Mouse (Mus musculus) lung, postnatal 14 days (tissue): Measurements from ENCODE around the gene Pibf1.

ENCODE experiments used
- DNase-seq: peaks from one replicate; pipeline ENCODE4 v3.0.0; 2021

Pibf1 gene

GRCm38 (mm10) chr14:99274056-99274455 lies 174.8 kb downstream of the Pibf1 start:
- DNase-seq: no peak

GRCm38 (mm10) chr14:99275827-99276226 lies 176.6 kb downstream of the Pibf1 start:
- DNase-seq: no peak

GRCm38 (mm10) chr14:99278312-99278711 lies 179.1 kb downstream of the Pibf1 start:
- DNase-seq: no peak

DNA sequence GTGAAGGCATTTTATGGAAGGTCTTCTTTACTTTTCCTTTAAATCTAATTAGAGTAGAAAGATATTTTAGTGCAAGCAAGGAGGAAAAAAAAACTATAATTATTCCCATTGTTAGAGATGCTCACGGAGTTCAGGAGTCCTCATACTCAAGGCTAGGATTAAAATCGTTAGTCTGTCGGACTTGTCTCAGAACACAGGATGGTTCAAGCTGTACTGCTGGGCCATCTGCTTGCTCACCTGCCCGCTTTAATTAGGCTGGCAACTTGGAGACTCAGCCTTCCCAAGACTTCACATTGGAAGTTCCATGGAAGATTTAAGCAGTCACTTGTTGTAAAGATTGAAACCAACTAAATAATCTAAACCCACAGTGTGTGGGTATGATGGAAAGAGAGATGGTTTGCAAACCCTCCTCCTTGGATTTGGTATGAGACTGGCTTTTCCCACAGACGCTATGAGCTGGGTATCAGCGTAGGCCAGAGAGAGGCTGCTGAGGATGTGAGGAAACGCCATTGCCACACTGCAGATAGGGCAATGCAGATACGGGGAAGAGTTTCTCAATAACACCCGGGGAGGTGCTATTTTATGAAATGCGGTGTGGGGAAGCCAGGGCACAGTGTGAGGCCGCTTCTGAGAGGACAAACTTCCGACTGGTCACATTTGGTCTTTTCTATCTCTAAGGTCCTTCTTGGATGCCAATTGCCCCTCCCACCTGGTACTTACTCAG lies 179.7 kb downstream of the Pibf1 start:
- no peak for DNase-seq

DNA sequence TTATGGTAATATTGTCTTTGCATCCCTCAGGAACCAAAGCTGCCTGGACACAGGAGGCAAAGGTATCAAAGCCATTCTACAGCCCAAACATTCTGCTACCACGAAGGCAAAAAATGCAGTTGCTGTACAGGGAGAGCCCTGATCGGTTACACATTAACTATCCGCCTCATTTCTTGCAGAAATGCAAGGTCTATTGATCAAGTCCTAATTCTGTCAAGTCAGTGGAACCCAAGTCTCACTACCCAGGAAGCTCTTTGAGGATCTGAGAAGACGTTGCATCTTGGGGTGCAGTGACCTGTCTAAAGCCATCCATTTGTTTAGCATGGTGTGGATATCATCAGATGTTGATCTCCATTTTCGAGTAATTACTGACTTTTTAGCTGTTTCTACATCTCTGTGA lies 181.2 kb downstream of the Pibf1 start:
- DNase-seq: no peak

GRCm38 (mm10) chr14:99280825-99281433 lies 181.7 kb downstream of the Pibf1 start:
- DNase-seq: no peak

DNA sequence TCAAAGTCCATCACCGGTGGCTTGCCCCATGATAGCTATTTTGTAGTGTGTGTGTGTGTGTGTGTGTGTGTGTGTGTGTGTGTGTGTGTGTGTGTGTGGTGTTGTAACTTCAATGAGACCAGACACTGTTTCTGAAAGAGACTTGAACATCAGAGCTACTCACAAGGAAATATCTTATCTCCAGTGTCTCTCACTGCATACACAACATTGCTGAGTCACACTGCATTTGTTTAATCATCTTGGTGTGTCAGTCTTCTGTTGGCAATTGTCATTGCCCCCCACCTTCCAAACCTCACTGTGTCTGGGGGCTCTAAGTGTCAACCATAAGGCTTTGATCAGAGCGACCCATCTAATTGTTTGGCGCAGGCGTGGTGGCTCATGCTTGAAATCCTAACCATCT lies 186.3 kb downstream of the Pibf1 start:
- no peak for DNase-seq

DNA sequence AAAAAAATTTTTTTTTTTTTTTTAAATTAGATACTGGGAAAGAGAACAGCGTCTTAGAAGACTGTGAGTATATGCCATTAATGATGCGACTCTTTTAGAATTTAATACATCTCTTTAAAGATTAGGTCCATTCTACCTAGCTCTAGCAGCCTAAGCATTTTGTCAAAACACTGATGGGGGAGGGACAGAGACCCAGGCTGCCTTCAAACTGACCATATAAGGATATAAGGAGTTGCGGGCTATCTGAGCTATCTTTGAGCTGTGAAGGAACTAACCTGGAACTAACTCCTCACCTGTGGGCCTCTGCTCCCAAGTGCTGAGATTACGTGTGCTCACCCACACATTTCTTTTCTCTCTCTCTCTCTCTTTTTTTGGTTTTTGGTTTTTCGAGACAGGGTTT lies 193.0 kb downstream of the Pibf1 start:
- DNase-seq: no peak

DNA sequence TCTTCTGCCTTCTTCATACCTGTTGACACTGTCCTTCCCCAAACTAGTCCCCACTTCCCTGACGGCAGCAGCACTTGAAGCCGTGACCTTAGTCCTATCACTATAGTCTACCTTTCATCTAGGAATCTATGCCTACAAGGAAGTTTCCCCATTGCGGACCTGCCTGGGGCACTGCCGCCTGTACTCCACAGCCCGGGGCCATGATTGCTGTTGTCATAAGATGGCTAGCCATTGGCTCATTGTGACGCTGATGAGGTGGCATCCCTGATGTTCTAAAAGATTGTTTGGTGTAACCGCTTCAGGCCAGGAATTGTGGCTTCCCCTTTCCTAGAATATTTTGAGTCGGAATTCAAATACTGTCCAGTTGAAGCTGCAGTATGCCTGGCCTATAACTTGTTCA lies 195.2 kb downstream of the Pibf1 start:
- DNase-seq: no peak

DNA sequence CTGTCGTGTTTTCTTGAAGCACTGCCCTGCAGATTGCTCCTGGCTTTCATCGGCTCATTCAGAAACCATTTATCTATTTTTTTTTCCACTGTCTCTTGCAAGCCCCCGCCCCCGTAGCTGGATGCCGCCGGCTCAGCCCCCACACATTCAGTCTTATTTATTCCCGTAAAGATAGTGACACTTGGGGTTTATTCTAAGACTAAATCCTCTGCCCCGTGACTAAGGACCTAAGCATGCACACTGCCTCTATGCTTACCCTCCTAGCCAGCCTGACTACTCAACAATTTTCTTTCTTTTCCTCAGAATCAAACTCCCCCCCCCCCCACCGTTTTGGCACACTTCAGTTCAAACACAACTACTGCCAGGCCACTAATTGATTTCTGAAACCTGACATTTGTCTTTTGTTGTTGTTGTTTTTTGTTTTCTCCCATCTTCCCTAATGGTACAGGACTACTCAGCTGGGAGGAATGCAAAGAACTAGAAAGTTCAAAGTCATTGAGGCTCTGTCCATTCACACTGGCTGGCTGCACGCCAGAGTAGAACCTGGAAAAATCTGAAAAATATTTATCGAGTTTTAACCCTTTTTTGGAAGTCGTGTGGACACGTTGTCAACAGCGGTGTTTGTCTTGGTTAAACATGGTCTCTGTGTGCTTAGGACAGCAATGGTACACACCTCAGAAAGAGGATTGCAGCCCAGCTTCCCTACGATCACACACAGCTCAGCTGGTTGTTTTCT lies 196.6 kb downstream of the Pibf1 start:
- peak; percentile 11 for DNase-seq

DNA sequence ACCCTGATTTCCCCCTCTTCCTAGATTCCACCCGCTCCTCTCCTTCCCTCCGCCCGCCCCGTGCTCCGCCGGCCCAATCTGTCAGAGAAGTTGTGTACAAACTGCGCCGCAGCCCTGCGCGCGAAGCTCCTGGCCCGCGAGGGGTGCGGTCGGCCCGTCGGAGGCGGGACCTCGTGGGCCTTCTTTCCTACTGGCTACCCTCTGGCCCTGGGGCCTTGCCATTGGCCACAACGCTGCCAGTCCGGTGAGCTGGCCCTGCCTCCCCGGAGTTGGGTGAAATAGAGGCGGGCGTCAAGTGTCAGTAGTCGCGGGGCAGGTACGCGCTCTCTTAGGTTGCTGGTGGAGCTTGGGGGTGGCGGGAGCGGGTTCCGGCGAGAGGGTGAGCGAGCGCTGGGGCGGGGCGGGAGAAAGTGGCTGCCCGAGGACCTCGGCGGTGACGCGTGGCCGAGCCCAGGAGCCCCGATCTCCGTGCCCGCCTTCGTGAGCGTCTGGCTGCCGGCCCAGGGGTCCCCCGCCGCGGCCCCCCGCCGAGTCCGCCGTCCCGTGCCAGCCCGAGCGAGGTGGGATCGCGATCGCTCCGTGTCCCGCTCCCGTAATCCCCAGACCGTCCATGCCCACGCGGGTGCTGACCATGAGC lies 199.3 kb downstream of the Pibf1 start, which contains the start of gene Klf5:
TSS of gene Klf5 (plus strand) at position 307 of the 637 bp plus-strand sequence.
- DNase-seq: peak; percentile 92

DNA sequence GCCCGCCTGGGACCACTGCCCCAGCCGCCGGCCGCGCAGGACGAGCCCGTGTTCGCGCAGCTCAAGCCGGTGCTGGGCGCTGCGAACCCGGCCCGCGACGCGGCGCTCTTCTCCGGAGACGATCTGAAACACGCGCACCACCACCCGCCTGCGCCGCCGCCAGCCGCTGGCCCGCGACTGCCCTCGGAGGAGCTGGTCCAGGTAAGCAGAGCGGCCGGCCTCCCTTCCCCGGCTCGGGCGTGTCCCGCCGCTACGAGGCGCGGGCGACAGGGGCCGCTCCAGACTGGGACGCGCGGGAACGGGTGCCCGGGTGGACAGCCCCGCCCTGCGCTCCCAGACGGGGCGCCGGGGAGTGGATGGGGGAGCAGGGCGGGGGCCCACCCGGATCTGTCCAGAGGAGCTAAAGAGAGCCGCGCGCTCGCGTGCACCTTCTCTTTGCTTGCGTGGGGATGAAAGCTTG lies 199.8 kb downstream of the Pibf1 start:
- DNase-seq: peak; percentile 60

GRCm38 (mm10) chr14:99299701-99300191 lies 200.5 kb downstream of the Pibf1 start:
- DNase-seq: peak; percentile 13

GRCm38 (mm10) chr14:99301472-99301871 lies 202.2 kb downstream of the Pibf1 start:
- peak; percentile 23 for DNase-seq
